In genomic region chr12:102672176-102672575, GRCm38 (mm10) we compare ENCODE assay signal across 20 mouse cellular contexts. TPM values are rescaled to one million over a fixed set of nuclear protein-coding genes. Genes with fewer than 3 reads are reported as not detected.
DNase-seq lines count a peak whose midpoint lies in the region; ATAC-seq and TF ChIP-seq lines count a peak whose summit lies in the region.
"Had no signal": no experiment of that assay in that cellular context is flagged by ENCODE, and none has a peak within 500 bp of the region (broad histone marks: within the 10 kb centered on the region; RNA-seq: fewer than 3 reads in every experiment).

No protein-coding gene starts in this region.

- H3K9ac ChIP-seq in hindbrain, embryonic 12.5 days: no peak overlapping the region
- no peak overlapping the region for H3K9ac ChIP-seq in intestine, embryonic 15.5 days
- no peak overlapping the region for H3K9ac ChIP-seq in midbrain, embryonic 14.5 days (replicated peaks; ENCODE audit: low read length)
- H3K9ac ChIP-seq: embryonic facial prominence, embryonic 13.5 days; forebrain, embryonic 15.5 days; hindbrain, embryonic 13.5 days; liver, embryonic 12.5 days; lung, embryonic 15.5 days; midbrain, embryonic 12.5 days had no signal

- TF ChIP-seq CTCF in spleen, adult 2 months (IDR thresholded peaks at IDR 0.05; ENCODE audit: extremely low read depth, insufficient read depth, insufficient read length, insufficient replicate concordance): no peak

- 0 out of 2 replicates have a peak overlapping the region, but pooled peaks have one; percentile 12 for H3K27ac ChIP-seq in hindbrain, embryonic 10.5 days
- no peak overlapping the region for H3K27ac ChIP-seq in hindbrain, embryonic 12.5 days
- H3K27ac ChIP-seq in spleen, adult 2 months (ENCODE audit: insufficient read depth, low read length): 0 out of 2 replicates have a peak overlapping the region, but pooled peaks have one; percentile 38
- no peak overlapping the region for H3K27ac ChIP-seq in intestine, embryonic 15.5 days
- no peak overlapping the region for H3K27ac ChIP-seq in midbrain, embryonic 14.5 days (replicated peaks; ENCODE audit: low read depth, low read length)
- H3K27ac ChIP-seq: embryonic facial prominence, embryonic 13.5 days; forebrain, embryonic 15.5 days; hindbrain, embryonic 13.5 days; left cerebral cortex, adult 2 months; liver, embryonic 12.5 days; lung, embryonic 15.5 days; midbrain, embryonic 12.5 days; stomach, postnatal 0 days had no signal

- peaks cover 37% of the 10 kb centered on the region for H3K4me1 ChIP-seq in hindbrain, embryonic 10.5 days (replicated peaks)
- peaks cover 17% of the 10 kb centered on the region for H3K4me1 ChIP-seq in hindbrain, embryonic 12.5 days
- peaks cover 38% of the 10 kb centered on the region; the same call in 1 of the 2 replicates for H3K4me1 ChIP-seq in spleen, adult 2 months (ENCODE audit: control insufficient read depth, insufficient read depth, insufficient read length)
- H3K4me1 ChIP-seq in intestine, embryonic 15.5 days (replicated peaks): peaks cover 21% of the 10 kb centered on the region
- peaks cover 4% of the 10 kb centered on the region; the same call in 1 of the 2 replicates for H3K4me1 ChIP-seq in midbrain, embryonic 14.5 days (ENCODE audit: control insufficient read depth, insufficient read depth, low read length)
- H3K4me1 ChIP-seq: embryonic facial prominence, embryonic 13.5 days; liver, embryonic 12.5 days had no signal

- peaks cover 27% of the 10 kb centered on the region for H3K36me3 ChIP-seq in hindbrain, embryonic 10.5 days
- 0 out of 2 replicates have a peak, but pooled peaks cover 4% of the 10 kb centered on the region for H3K36me3 ChIP-seq in hindbrain, embryonic 12.5 days
- no peaks in the 10 kb centered on the region for H3K36me3 ChIP-seq in spleen, adult 2 months (ENCODE audit: control insufficient read depth, insufficient read depth, low read length)
- H3K36me3 ChIP-seq in intestine, embryonic 15.5 days: no peaks in the 10 kb centered on the region
- 0 out of 2 replicates have a peak, but pooled peaks cover 6% of the 10 kb centered on the region for H3K36me3 ChIP-seq in midbrain, embryonic 14.5 days (ENCODE audit: control insufficient read depth, insufficient read depth, low read length)
- H3K36me3 ChIP-seq: forebrain, embryonic 15.5 days; lung, embryonic 15.5 days; midbrain, embryonic 12.5 days had no signal

- no peak overlapping the region for H3K4me2 ChIP-seq in hindbrain, embryonic 12.5 days (replicated peaks)
- H3K4me2 ChIP-seq in intestine, embryonic 15.5 days (replicated peaks): no peak overlapping the region
- H3K4me2 ChIP-seq in midbrain, embryonic 14.5 days (ENCODE audit: low read length): no peak overlapping the region
- H3K4me2 ChIP-seq: embryonic facial prominence, embryonic 13.5 days; forebrain, embryonic 15.5 days; hindbrain, embryonic 13.5 days; liver, embryonic 12.5 days; lung, embryonic 15.5 days; midbrain, embryonic 12.5 days had no signal

- no peak for DNase-seq in hindbrain, embryonic 10.5 days (ENCODE audit: low spot score)
- DNase-seq in spleen, adult 2 months (ENCODE audit: low read depth in 1 of 2, low spot score in 2 of 2): no peak
- DNase-seq in spleen, postnatal 4 days (ENCODE audit: low spot score in 2 of 2): no peak
- no peak for DNase-seq in left cerebral cortex, postnatal 10 days (ENCODE audit: extremely low spot score in 1 of 2, low spot score in 2 of 2)
- no peak for DNase-seq in midbrain, embryonic 14.5 days
- DNase-seq: cerebellum, adult 2 months; gastrocnemius, postnatal 36 days; kidney, adult 11 months; kidney, postnatal 25 days; right cerebral cortex, postnatal 14 days had no signal

- no peaks in the 10 kb centered on the region for H3K27me3 ChIP-seq in hindbrain, embryonic 10.5 days (ENCODE audit: insufficient read depth, poor library complexity, severe bottlenecking)
- no peaks in the 10 kb centered on the region for H3K27me3 ChIP-seq in hindbrain, embryonic 12.5 days
- no peaks in the 10 kb centered on the region for H3K27me3 ChIP-seq in spleen, adult 2 months (ENCODE audit: control insufficient read depth, insufficient read depth, low read length)
- no peaks in the 10 kb centered on the region for H3K27me3 ChIP-seq in intestine, embryonic 15.5 days (replicated peaks)
- no peaks in the 10 kb centered on the region for H3K27me3 ChIP-seq in midbrain, embryonic 14.5 days (ENCODE audit: control insufficient read depth, insufficient read depth, low read length)
- H3K27me3 ChIP-seq: embryonic facial prominence, embryonic 13.5 days; forebrain, embryonic 15.5 days; hindbrain, embryonic 13.5 days; liver, embryonic 12.5 days; lung, embryonic 15.5 days; midbrain, embryonic 12.5 days had no signal

- no peak for TF ChIP-seq POLR2A in spleen, adult 2 months (IDR thresholded peaks at IDR 0.05; ENCODE audit: low read depth, low read length)

- WGBS in hindbrain, embryonic 10.5 days: 88% methylated on average over 8 of the region's 8 CpGs
- 84% methylated on average over 8 of the region's 8 CpGs for WGBS in hindbrain, embryonic 12.5 days
- WGBS in spleen, adult 2 months: 10% methylated on average over 8 of the region's 8 CpGs
- WGBS in intestine, embryonic 15.5 days: 13% methylated on average over 8 of the region's 8 CpGs
- WGBS in midbrain, embryonic 14.5 days: 91% methylated on average over 8 of the region's 8 CpGs

- intact Hi-C loops in left cerebral cortex, postnatal 10 days (cut with DNase I): no loop called here

- H3K4me3 ChIP-seq in hindbrain, embryonic 10.5 days: no peak overlapping the region
- H3K4me3 ChIP-seq in hindbrain, embryonic 12.5 days: no peak overlapping the region
- no peak overlapping the region for H3K4me3 ChIP-seq in spleen, adult 2 months (ENCODE audit: extremely low read depth, insufficient read depth, insufficient read length)
- no peak overlapping the region for H3K4me3 ChIP-seq in intestine, embryonic 15.5 days (replicated peaks)
- no peak overlapping the region for H3K4me3 ChIP-seq in midbrain, embryonic 14.5 days (replicated peaks; ENCODE audit: low read depth, low read length)
- H3K4me3 ChIP-seq: embryonic facial prominence, embryonic 13.5 days; forebrain, embryonic 15.5 days; hindbrain, embryonic 13.5 days; left cerebral cortex, adult 2 months; liver, embryonic 12.5 days; lung, embryonic 15.5 days; midbrain, embryonic 12.5 days had no signal

- ATAC-seq in hindbrain, embryonic 12.5 days (ENCODE audit: low FRiP score): no peak
- 0 out of 2 replicates have a peak, but pooled peaks have one; percentile 27 for ATAC-seq in intestine, embryonic 15.5 days
- no peak for ATAC-seq in midbrain, embryonic 14.5 days (ENCODE audit: low FRiP score, low TSS enrichment)
- ATAC-seq: forebrain, embryonic 15.5 days; liver, embryonic 12.5 days had no signal

- H3K9me3 ChIP-seq in hindbrain, embryonic 10.5 days: no peaks in the 10 kb centered on the region
- H3K9me3 ChIP-seq in hindbrain, embryonic 12.5 days (replicated peaks): no peaks in the 10 kb centered on the region
- no peaks in the 10 kb centered on the region for H3K9me3 ChIP-seq in intestine, embryonic 15.5 days
- H3K9me3 ChIP-seq in midbrain, embryonic 14.5 days (ENCODE audit: control insufficient read depth, low read length): no peaks in the 10 kb centered on the region
- H3K9me3 ChIP-seq: embryonic facial prominence, embryonic 13.5 days; forebrain, embryonic 15.5 days; hindbrain, embryonic 13.5 days; liver, embryonic 12.5 days; lung, embryonic 15.5 days; midbrain, embryonic 12.5 days had no signal

RNA-seq across cellular contexts. Expression of gene Itpk1, which starts 32.6 kb away (rescaled TPM):
- polyA plus RNA-seq in hindbrain, embryonic 10.5 days (2016; fragmentation: Nextera tagmentation; extraction: Ambion mirVana): 20.5 and 29.2 TPM in 2 replicates
- 16.6 and 17.1 TPM in 2 replicates for polyA plus RNA-seq in hindbrain, embryonic 12.5 days (2016; fragmentation: Nextera tagmentation; extraction: Ambion mirVana)
- 21.1 and 22.2 TPM in 2 replicates for polyA plus RNA-seq in spleen, adult 2 months (2012; rRNA removed)
- polyA plus RNA-seq in intestine, embryonic 15.5 days (2015; fragmentation: Nextera tagmentation; extraction: Ambion mirVana): 39.1 and 40.1 TPM in 2 replicates
- total RNA-seq in left cerebral cortex, postnatal 10 days (2021): 10 to 100 TPM; 90.5 to 90.8 TPM
- 24.0 and 30.1 TPM in 2 replicates for polyA plus RNA-seq in midbrain, embryonic 14.5 days (2014; fragmentation: Nextera tagmentation; extraction: Ambion mirVana)

Comparison
In these comparisons a context has a peak if more than half of its experiments do, and no peak if none do; other contexts are left out.
1. H3K27ac ChIP-seq: peak in hindbrain, embryonic 10.5 days (single experiment) and spleen, adult 2 months (single experiment); none in hindbrain, embryonic 12.5 days (single experiment), intestine, embryonic 15.5 days (single experiment) and midbrain, embryonic 14.5 days (single experiment).